Mouse (Mus musculus) embryo, embryonic 11.5 days (tissue): ENCODE data around the gene Clhc1.

Experiments used
- DNase-seq: peaks from one replicate; pipeline ENCODE4 v3.0.0-alpha.2; 2012; ENCODE audit warnings: low read depth, low spot score

The Clhc1 gene

GRCm38 (mm10) chr11:29560990-29561389 lies 13.2 kb downstream of the Clhc1 start:
- no peak for DNase-seq

DNA sequence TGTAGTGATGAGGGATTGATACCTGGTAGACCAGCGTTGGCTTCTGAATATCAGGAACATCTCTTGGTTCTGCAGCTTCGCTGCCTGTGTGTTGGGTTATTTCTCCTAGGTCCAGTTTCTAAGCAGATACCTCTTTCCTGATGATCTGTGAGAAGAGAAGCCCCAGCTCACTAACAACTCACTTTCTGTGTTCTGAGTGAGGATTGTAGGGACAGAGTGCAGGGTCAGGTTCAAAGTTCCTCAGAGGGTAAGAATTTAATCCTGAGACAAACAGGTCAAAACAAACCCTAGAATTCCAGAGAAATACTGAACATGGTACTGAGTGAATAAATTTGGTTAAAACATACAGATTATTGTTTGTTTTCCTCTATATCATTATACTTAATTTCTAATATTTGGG lies 15.7 kb downstream of the Clhc1 start:
- no peak for DNase-seq

DNA sequence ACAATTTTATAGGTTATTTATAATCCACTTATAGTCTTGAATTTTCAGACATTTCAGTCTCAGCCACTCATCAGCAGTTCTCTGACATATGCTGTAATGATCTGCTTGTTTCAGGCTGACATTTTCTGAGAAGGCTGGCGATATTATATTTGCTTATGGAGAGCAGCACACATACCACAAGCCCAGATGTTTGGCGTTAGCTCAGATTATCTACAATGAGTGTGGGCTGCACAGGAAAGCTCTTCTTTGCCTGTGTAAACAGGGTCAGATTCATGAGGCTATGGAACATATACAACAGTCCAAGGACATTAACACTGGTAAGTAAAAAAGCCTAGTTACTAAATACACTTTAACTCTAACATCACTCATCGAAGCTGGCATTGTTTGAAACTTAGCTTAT lies 23.8 kb downstream of the Clhc1 start:
- no peak for DNase-seq

- DNase-seq, result no peak
Observed at GRCm38 (mm10) chr11:29572656-29573055, 24.9 kb downstream of the Clhc1 start.

- DNase-seq, result no peak
Observed at GRCm38 (mm10) chr11:29579610-29580009, 31.9 kb downstream of the Clhc1 start.

GRCm38 (mm10) chr11:29595217-29595616 lies 47.5 kb downstream of the Clhc1 start:
- no peak for DNase-seq

DNA sequence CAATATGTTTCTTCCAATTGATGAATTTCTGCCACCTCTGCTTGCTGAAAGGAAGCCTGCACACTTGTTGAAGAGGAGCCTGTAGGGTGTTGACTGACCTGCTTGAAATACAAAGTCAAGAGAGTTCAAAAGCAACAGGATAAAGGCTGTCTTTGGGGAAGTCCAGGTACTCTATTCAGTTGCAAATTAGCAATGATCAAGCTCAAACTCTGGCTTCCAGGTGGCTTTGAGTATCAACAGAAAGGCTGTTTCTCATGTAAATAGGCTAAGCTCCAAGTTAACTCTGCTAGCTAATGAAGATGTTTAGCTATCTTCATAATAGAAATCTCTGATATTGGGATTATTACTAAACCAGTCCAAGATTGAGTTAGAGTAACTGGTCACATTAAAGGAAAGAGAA lies 49.4 kb downstream of the Clhc1 start:
- DNase-seq, result no peak

- no peak for DNase-seq
Observed at GRCm38 (mm10) chr11:29599000-29599399, 51.2 kb downstream of the Clhc1 start.

- DNase-seq, result no peak
Observed at GRCm38 (mm10) chr11:29603581-29603980, 55.8 kb downstream of the Clhc1 start.

- DNase-seq, result no peak
Observed at GRCm38 (mm10) chr11:29607465-29607990, 59.8 kb downstream of the Clhc1 start.

DNA sequence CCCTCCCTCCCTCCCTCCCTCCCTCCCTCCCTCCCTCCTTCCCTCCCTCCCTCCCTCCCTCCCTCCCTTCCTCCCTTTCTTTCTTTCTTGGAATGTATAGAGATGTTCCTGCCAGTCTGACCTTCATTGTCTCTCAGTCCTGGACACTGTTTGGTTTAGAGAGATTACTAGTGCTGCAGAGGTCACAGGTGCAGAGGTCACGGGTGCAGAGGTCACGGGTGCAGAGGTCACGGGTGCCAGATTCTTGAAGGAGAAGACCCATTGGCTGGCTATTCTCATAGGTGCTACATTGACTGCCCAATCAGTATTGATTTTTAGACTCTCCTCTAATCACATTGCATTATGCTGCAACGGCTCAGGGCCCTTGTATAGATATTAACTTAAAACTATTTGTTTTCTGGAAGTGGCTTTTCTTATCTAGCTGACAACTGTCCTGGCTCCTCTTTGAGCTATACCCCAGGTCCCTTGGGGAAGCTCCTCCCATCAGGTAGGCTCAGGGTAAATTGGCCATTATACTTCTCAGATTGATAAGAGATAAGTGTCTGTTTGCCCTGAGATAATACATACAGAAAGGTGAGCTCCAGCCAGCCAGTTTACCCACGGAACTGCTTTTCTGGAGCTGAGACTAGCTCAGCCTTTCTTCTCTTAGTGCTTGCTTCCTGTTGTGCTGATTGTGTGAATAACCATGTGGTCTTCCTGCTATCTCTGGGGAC lies 62.2 kb downstream of the Clhc1 start:
- no peak for DNase-seq

DNA sequence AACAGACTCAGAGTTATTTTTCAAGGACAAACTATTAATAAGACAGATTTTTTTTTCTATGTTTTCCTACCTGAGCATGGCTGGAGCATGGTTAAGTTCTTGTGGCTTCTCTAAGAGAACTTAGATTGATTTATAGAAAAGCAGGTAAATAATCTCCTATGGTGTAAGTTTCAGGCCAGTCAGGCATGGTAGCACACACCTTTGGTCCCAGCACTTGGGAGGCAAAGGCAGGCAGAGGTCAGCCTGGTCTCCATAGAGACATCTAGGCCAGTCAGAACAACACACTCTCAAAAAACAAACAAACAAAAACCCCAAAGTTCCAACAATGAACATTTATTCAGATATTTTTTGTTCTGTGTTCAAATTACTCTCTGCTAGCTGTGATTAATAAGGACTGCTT lies 64.3 kb downstream of the Clhc1 start:
- no peak for DNase-seq

DNA sequence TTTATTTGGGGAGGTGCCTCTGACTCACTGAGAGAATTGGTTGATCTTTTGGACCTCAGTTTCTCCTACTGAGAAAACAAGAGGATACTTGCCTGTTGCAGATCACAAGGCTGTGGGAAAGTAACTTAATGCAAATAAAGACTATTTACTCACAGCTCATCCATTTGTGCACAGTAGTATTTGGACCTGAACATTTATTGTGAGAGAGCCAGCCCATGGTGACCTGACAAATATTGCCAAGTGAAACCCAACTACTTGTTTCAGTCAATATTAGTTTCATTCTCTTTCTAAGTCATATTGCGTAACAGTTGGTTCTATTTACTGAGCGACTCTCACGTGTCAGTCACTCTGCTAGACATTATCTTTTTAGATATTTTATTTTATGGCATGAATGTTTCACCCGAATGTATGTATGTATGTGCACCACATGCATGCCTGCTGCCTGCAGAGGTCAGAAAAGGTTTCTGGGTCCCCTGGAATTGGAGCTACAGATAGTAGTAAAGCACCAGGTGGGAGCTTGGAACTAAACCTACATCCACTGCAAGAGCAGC lies 65.5 kb downstream of the Clhc1 start:
- no peak for DNase-seq

DNA sequence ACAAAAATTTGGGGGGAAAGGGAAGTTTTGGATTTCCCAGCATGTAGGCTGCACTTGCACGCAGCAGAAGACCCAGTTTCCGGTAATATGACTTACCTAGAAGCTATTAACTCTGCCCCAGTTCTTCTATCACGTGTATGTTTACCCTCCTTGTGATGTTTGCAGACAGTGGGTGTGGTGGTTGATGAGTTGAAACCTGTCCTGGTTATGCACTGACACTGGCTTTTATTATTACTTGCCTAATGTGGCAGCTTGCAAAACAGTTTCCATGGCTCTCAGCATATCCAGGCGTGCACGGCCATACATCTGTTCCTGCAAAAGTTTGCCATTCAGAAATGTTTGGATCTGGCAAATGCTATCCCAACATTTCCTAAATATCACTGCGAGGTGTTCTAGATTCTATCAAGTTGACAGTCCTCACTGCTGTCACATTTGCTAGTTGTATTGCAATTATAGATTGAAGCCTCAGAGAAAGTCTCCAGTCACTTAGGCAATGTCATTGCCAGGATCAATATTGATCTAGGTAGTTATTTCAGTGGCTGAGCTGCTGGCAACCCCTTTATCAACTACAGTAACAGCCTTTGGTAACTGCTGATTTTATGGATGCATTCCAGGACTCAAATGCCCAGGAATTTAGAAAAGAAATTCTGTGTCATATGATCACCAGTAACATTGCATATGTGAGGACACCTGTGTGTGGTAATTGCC lies 66.6 kb downstream of the Clhc1 start:
- DNase-seq, result no peak

GRCm38 (mm10) chr11:29622030-29622790 lies 74.5 kb downstream of the Clhc1 start:
- no peak for DNase-seq

- no peak for DNase-seq
Observed at GRCm38 (mm10) chr11:29623327-29623726, 75.6 kb downstream of the Clhc1 start.

- no peak for DNase-seq
Observed at GRCm38 (mm10) chr11:29626541-29626940, 78.8 kb downstream of the Clhc1 start.

- no peak for DNase-seq
Observed at GRCm38 (mm10) chr11:29627706-29628105, 80.0 kb downstream of the Clhc1 start.
